Mouse (Mus musculus) MEL (cell line): ENCODE data around the gene Plcxd2. TPM values are rescaled to one million over a fixed set of nuclear protein-coding genes. Genes with fewer than 3 reads are reported as not detected.

Experiments
- DNase-seq: peaks from one replicate; pipeline ENCODE4 v3.0.0; 2011; ENCODE audit warnings: low read depth, low spot score
- H3K27ac ChIP-seq: 2 replicates; pipeline ENCODE4 v1.5.1; 2012; ENCODE audit warnings: low read depth, mild to moderate bottlenecking, control low read depth, low read length, moderate library complexity; ENCODE audit not compliant: control insufficient read depth
- H3K27me3 ChIP-seq, 2 experiments: fragments of 150-350 bp in 1 of 2; sonication (generic) in 1 of 2; 2 replicates each; pipeline ENCODE4 v1.6.1; 2012; ENCODE audit warnings: low read length in 2 of 2, mild to moderate bottlenecking in 2 of 2, improper control_type of control experiment in 1 of 2, moderate library complexity in 1 of 2; ENCODE audit not compliant: insufficient read depth in 2 of 2, control insufficient read depth in 1 of 2
- H3K36me3 ChIP-seq, 2 experiments: 2 replicates each; pipeline ENCODE4 v1.6.1; 2012 to 2014; ENCODE audit warnings: low read length in 2 of 2, improper control_type of control experiment in 1 of 2, inconsistent platforms in 1 of 2, mild to moderate bottlenecking in 1 of 2; ENCODE audit not compliant: insufficient read depth in 2 of 2, control insufficient read depth in 1 of 2
- H3K4me1 ChIP-seq, 2 experiments: fragments of 150-350 bp in 1 of 2; sonication (generic) in 1 of 2; 2 replicates each; pipeline ENCODE4 v1.6.1; 2012; ENCODE audit warnings: low read length in 2 of 2, improper control_type of control experiment in 1 of 2, mild to moderate bottlenecking in 1 of 2; ENCODE audit not compliant: insufficient read depth in 2 of 2, control insufficient read depth in 1 of 2
- H3K4me3 ChIP-seq, 2 experiments: fragments of 150-350 bp in 1 of 2; sonication (generic) in 1 of 2; 2 replicates each; pipeline ENCODE4 v1.5.1; 2012; ENCODE audit warnings: low read depth in 2 of 2, low read length in 2 of 2, mild to moderate bottlenecking in 2 of 2, moderate library complexity in 2 of 2, control low read depth in 1 of 2, improper control_type of control experiment in 1 of 2; ENCODE audit not compliant: control insufficient read depth in 1 of 2, insufficient read depth in 1 of 2
- H3K79me2 ChIP-seq: 2 replicates; pipeline ENCODE4 v1.6.1; 2012; ENCODE audit warnings: mild to moderate bottlenecking, low read length, moderate library complexity; ENCODE audit not compliant: control insufficient read depth, poor library complexity, insufficient read depth
- H3K9ac ChIP-seq: 2 replicates; pipeline ENCODE4 v1.6.1; 2012; ENCODE audit warnings: low read depth, mild to moderate bottlenecking, control low read depth, low read length, moderate library complexity; ENCODE audit not compliant: control insufficient read depth, poor library complexity, severe bottlenecking
- H3K9me3 ChIP-seq: fragments of 150-350 bp; sonication (generic); replicated peaks from 2 replicates; pipeline ENCODE4 v1.6.1; 2012; ENCODE audit warnings: mild to moderate bottlenecking, low read length, improper control_type of control experiment, moderate library complexity; ENCODE audit not compliant: insufficient read depth
- BHLHE40 ChIP-seq: IDR thresholded peaks from 2 replicates; pipeline ENCODE4 v1.6.1; 2012; ENCODE audit warnings: low read depth, mild to moderate bottlenecking, inconsistent platforms, low read length, improper control_type of control experiment, borderline replicate concordance
- CHD2 ChIP-seq: IDR thresholded peaks from 2 replicates; pipeline ENCODE4 v1.6.1; 2011; ENCODE audit warnings: low read length, improper control_type of control experiment
- GATA1 ChIP-seq: IDR thresholded peaks from 2 replicates; pipeline ENCODE4 v1.6.1; 2011; ENCODE audit warnings: low read depth, low read length, improper control_type of control experiment
- KAT2A ChIP-seq: conservative IDR thresholded peaks from 2 replicates; pipeline ENCODE4 v1.6.1; 2012; ENCODE audit warnings: low read depth, low read length, improper control_type of control experiment, inconsistent platforms
- MYC ChIP-seq: IDR thresholded peaks from 2 replicates; pipeline ENCODE4 v1.6.1; 2011; ENCODE audit warnings: low read depth, mild to moderate bottlenecking, low read length, improper control_type of control experiment, moderate library complexity
- NRF1 ChIP-seq: IDR thresholded peaks from 2 replicates; pipeline ENCODE4 v1.6.1; 2014; ENCODE audit warnings: low read depth, mild to moderate bottlenecking, inconsistent platforms, low read length, improper control_type of control experiment, moderate library complexity; ENCODE audit not compliant: poor library complexity, insufficient read depth, severe bottlenecking
- POLR2A ChIP-seq, 2 experiments: IDR thresholded peaks; 2 replicates each; pipeline ENCODE4 v1.6.1; 2011 to 2012; ENCODE audit warnings: low read length in 2 of 2, mild to moderate bottlenecking in 2 of 2, control low read depth in 1 of 2, improper control_type of control experiment in 1 of 2, low read depth in 1 of 2, moderate library complexity in 1 of 2; ENCODE audit not compliant: control insufficient read depth in 1 of 2, insufficient read depth in 1 of 2, poor library complexity in 1 of 2
- POLR2AphosphoS2 ChIP-seq: IDR thresholded peaks from 2 replicates; pipeline ENCODE4 v1.6.1; 2011; ENCODE audit warnings: low read length, improper control_type of control experiment
- POLR2AphosphoS5 ChIP-seq: IDR thresholded peaks from 2 replicates; pipeline ENCODE4 v1.6.1; 2012; ENCODE audit warnings: low read depth, borderline replicate concordance, mild to moderate bottlenecking, inconsistent platforms, low read length, moderate library complexity, mixed read lengths
- RAD21 ChIP-seq: IDR thresholded peaks from 2 replicates; pipeline ENCODE4 v1.6.1; 2011; ENCODE audit warnings: mild to moderate bottlenecking, low read depth, low read length, improper control_type of control experiment
- SIN3A ChIP-seq: IDR thresholded peaks from 2 replicates; pipeline ENCODE4 v1.6.1; 2012; ENCODE audit warnings: low read length, improper control_type of control experiment, inconsistent platforms
- SMC3 ChIP-seq: IDR thresholded peaks from 2 replicates; pipeline ENCODE4 v1.6.1; 2011; ENCODE audit warnings: low read depth, low read length, improper control_type of control experiment
- TCF12 ChIP-seq: IDR thresholded peaks from 2 replicates; pipeline ENCODE4 v1.6.1; 2014; ENCODE audit warnings: low read depth, mild to moderate bottlenecking, inconsistent platforms, low read length, improper control_type of control experiment, moderate library complexity
- UBTF ChIP-seq: IDR thresholded peaks from 2 replicates; pipeline ENCODE4 v1.6.1; 2012; ENCODE audit warnings: low read depth, mild to moderate bottlenecking, inconsistent platforms, low read length, improper control_type of control experiment, moderate library complexity, borderline replicate concordance; ENCODE audit not compliant: insufficient read depth
- USF1 ChIP-seq: IDR thresholded peaks from 2 replicates; pipeline ENCODE4 v1.6.1; 2014; ENCODE audit warnings: low read depth, mild to moderate bottlenecking, inconsistent platforms, low read length, improper control_type of control experiment, moderate library complexity
- ZKSCAN1 ChIP-seq: IDR thresholded peaks from 2 replicates; pipeline ENCODE4 v1.6.1; 2012; ENCODE audit warnings: low read depth, mild to moderate bottlenecking, inconsistent platforms, low read length, improper control_type of control experiment, moderate library complexity
- ZMIZ1 ChIP-seq: IDR thresholded peaks from 2 replicates; pipeline ENCODE4 v1.6.1; 2012; ENCODE audit warnings: low read depth, mild to moderate bottlenecking, inconsistent platforms, low read length, improper control_type of control experiment, moderate library complexity
- ZNF384 ChIP-seq: IDR thresholded peaks from 2 replicates; pipeline ENCODE4 v1.6.1; 2012; ENCODE audit warnings: low read depth, mild to moderate bottlenecking, inconsistent platforms, low read length, improper control_type of control experiment
- polyA plus RNA-seq, 2 experiments: library from polyadenylated mRNA; stranded (reverse) in 1 of 2; unstranded in 1 of 2; fragments of >175 nt in 1 of 2; fragments of >200 nt in 1 of 2; gene quantifications; 2 replicates each; pipeline versions ENCODE4 v1.2.1 to v1.2.4; 2012; ENCODE audit warnings: low replicate concordance in 2 of 2, low read depth in 1 of 2; ENCODE audit not compliant: insufficient read length in 2 of 2, insufficient read depth in 1 of 2, missing spikeins in 1 of 2
- total RNA-seq: library from RNA; depleted of rRNA; stranded (reverse); fragments of 300-350 nt; gene quantifications from 2 replicates; pipeline ENCODE4 v1.2.3, GENCODE M21; 2012; rRNA removed

Gene Plcxd2
- total RNA-seq: not detected in 2 replicates
- not detected for polyA plus RNA-seq

- H3K9ac ChIP-seq: no peak within 1 kb of the TSS
- TF ChIP-seq TCF12: no peak
- no peak for TF ChIP-seq SIN3A
- no peak for TF ChIP-seq KAT2A
- no peak for TF ChIP-seq MYC
- TF ChIP-seq ZMIZ1: no peak
- TF ChIP-seq BHLHE40: no peak
- no peak for TF ChIP-seq NRF1
- TF ChIP-seq POLR2AphosphoS2: no peak
- no peak for TF ChIP-seq RAD21
- TF ChIP-seq POLR2AphosphoS5: no peak
- no peak for TF ChIP-seq POLR2A (IDR thresholded peaks at IDR 0.05; ENCODE audit: control insufficient read depth in 1 of 2, insufficient read depth in 1 of 2, low read depth in 1 of 2, low read length in 2 of 2, poor library complexity in 1 of 2)
- TF ChIP-seq USF1: no peak
- DNase-seq: no peak
Measured at GRCm38 (mm10) chr16:46010153-46010905, at the start of gene Plcxd2. Plcxd2 (minus strand) TSS chr16:46010218.

GRCm38 (mm10) chr16:46046906-46047305 lies 36.9 kb upstream of the Plcxd2 start:
- H3K27me3 ChIP-seq: no peaks in the 10 kb centered on the region
- no peaks in the 10 kb centered on the region for H3K4me1 ChIP-seq
- H3K9ac ChIP-seq: no peak overlapping the region
- H3K79me2 ChIP-seq: no peaks in the 10 kb centered on the region
- H3K9me3 ChIP-seq: no peaks in the 10 kb centered on the region
- no peak for DNase-seq
- H3K36me3 ChIP-seq: no peaks in the 10 kb centered on the region
- TF ChIP-seq USF1 (no peak), UBTF (no peak), ZNF384 (no peak), POLR2AphosphoS5 (no peak), KAT2A (no peak), BHLHE40 (no peak), GATA1 (no peak), CHD2 (no peak), TCF12 (no peak), ZKSCAN1 (no peak), SMC3 (no peak)
- H3K4me3 ChIP-seq: no peak overlapping the region
- no peak overlapping the region for H3K27ac ChIP-seq

More at GRCm38 (mm10) chr16:46010153-46010905, at the start of gene Plcxd2:
- H3K27ac ChIP-seq: no peak within 1 kb of the TSS
- no peaks in the 10 kb centered on the region for H3K79me2 ChIP-seq
- no peaks in the 10 kb centered on the region for H3K27me3 ChIP-seq
- no peaks in the 10 kb centered on the region for H3K9me3 ChIP-seq
- no peak within 1 kb of the TSS for H3K4me3 ChIP-seq
- H3K36me3 ChIP-seq: no peaks in the 10 kb centered on the region
- no peaks in the 10 kb centered on the region for H3K4me1 ChIP-seq
